Mouse (Mus musculus) adrenal gland, postnatal 36 days (tissue): Measurements from ENCODE around the gene Cxcl2. TPM values are rescaled to one million over a fixed set of nuclear protein-coding genes. Genes with fewer than 3 reads are reported as not detected.
A peak's percentile ranks its signal among the peaks of the same experiment; 100 is the strongest.

Experiments
- DNase-seq, 2 experiments: peaks; one replicate each; pipeline ENCODE4 v3.0.0; 2021; ENCODE audit warnings: mixed read lengths in 1 of 2
- long read RNA-seq, 2 experiments: library from polyadenylated mRNA; stranded (forward); transcript quantifications; one replicate each; pipeline ENCODE4 v2.0.0; 2021; ENCODE audit warnings: borderline sequencing depth in 2 of 2
- total RNA-seq, 2 experiments: library from RNA; stranded (reverse); gene quantifications; 2 replicates each; pipeline ENCODE4 v1.2.3; 2021

Gene Cxcl2
- 1 to 10 TPM in 1 of 2 experiments, not detected in 1; 1.2 TPM for total RNA-seq
- long read RNA-seq, experiment 1: 0 reads
- long read RNA-seq, experiment 2: 0 reads

GRCm38 (mm10) chr5:90903339-90904020 lies at the start of gene Cxcl2:
Gene Cxcl2, plus strand, starts transcription at chr5:90903871.
- peak in 1 of 2 experiments; percentile 18 for DNase-seq

- no peak for DNase-seq
Observed at GRCm38 (mm10) chr5:90855308-90856230, 48.1 kb upstream of the Cxcl2 start.

- DNase-seq: no peak
Observed at GRCm38 (mm10) chr5:90857463-90857862, 46.2 kb upstream of the Cxcl2 start.

- no peak for DNase-seq
Observed at GRCm38 (mm10) chr5:90858429-90858828, 45.2 kb upstream of the Cxcl2 start.

GRCm38 (mm10) chr5:90859031-90859430 lies 44.6 kb upstream of the Cxcl2 start:
- no peak for DNase-seq

GRCm38 (mm10) chr5:90861876-90862375 lies 41.7 kb upstream of the Cxcl2 start:
- DNase-seq: no peak

GRCm38 (mm10) chr5:90866770-90867169 lies 36.9 kb upstream of the Cxcl2 start:
- no peak for DNase-seq

- no peak for DNase-seq
Observed at GRCm38 (mm10) chr5:90872377-90872776, 31.3 kb upstream of the Cxcl2 start.

- peak; percentile 53 to 72 for DNase-seq
Observed at GRCm38 (mm10) chr5:90876045-90876444, 27.6 kb upstream of the Cxcl2 start.

- DNase-seq: no peak
Observed at GRCm38 (mm10) chr5:90876471-90877172, 27.0 kb upstream of the Cxcl2 start.

- DNase-seq: no peak
Observed at GRCm38 (mm10) chr5:90877173-90877512, 26.5 kb upstream of the Cxcl2 start.

- DNase-seq: no peak
Observed at GRCm38 (mm10) chr5:90879307-90880014, 24.2 kb upstream of the Cxcl2 start.

- DNase-seq: peak in 1 of 2 experiments; percentile 16
Observed at GRCm38 (mm10) chr5:90880335-90880850, 23.3 kb upstream of the Cxcl2 start.

GRCm38 (mm10) chr5:90881021-90881420 lies 22.6 kb upstream of the Cxcl2 start:
- DNase-seq: peak; percentile 36 to 52

GRCm38 (mm10) chr5:90881682-90882081 lies 22.0 kb upstream of the Cxcl2 start:
- peak; percentile 9 to 11 for DNase-seq

GRCm38 (mm10) chr5:90882146-90882545 lies 21.5 kb upstream of the Cxcl2 start:
- DNase-seq: no peak

- DNase-seq: peak; percentile 17 to 28
Observed at GRCm38 (mm10) chr5:90884628-90885242, 18.9 kb upstream of the Cxcl2 start.

- DNase-seq: no peak
Observed at GRCm38 (mm10) chr5:90888661-90889060, 15.0 kb upstream of the Cxcl2 start.

GRCm38 (mm10) chr5:90890519-90891463 lies 12.9 kb upstream of the Cxcl2 start, which contains the start of gene Cxcl1:
Gene Cxcl1, plus strand, starts transcription at chr5:90891241.
- peak; percentile 33 to 61 for DNase-seq

GRCm38 (mm10) chr5:90891464-90891813 lies 12.2 kb upstream of the Cxcl2 start:
- DNase-seq: no peak
